Mouse (Mus musculus): ENCODE data around the gene Prdm2. TPM values are rescaled to one million over a fixed set of nuclear protein-coding genes. Genes with fewer than 3 reads are reported as not detected.

The Prdm2 gene
- polyA plus RNA-seq, 1 experiment, result 12.1 TPM

DNA sequence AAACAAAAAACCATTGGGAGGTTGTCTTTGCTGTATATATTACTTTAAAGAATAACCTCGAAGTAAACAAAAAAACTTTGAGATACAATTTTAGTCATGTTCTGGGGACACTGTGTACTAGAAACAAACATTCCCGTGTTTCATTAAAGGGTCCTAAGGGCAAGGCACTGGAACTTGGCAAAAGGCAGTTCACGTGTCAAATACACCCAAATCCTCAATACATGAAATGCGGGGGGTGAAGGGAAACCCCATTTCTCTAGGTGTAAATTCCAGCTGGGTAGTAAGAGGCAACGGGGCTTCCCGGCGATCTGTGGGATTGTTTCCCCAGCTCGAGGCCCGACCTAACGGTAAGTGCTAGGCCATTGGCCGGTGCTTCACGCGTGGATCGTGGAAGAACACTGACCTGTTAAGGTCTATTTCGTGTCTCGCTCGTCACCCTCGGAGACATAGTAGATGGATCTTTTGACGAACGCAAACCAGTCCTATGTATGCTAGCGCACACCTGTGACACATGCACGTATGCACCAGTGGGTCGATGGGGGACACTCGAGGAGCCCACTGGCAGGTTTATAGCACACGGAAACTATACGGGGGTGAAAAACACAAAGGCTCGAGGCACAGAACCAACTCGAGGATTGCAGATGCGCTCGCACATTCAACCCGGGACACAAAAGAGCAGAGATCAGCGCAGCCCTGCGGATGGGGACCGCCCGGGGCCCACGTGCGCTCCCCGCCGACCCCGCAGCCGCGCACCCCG lies 1.0 kb downstream of the Prdm2 start:
- peak; percentile 26 for DNase-seq (ENCODE audit: low spot score)

DNA sequence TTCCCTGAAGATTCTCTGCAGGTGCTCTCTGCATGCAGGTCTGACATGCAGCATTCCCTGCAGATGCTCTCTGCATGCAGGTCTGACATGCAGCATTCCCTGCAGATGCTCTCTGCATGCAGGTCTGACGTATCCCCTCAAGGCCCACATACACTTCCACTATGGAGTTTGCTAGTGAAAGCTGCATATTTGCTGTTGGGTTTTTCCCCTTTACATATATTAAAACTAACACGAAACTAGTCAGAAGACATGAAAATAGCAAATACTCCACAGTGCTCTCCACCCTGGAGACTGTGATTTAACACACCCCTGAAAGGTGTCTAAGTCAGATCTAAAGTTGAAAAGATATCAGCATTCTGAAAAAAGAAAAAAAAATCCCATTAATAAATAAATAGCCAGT lies 2.8 kb downstream of the Prdm2 start:
- no peak for DNase-seq (ENCODE audit: low spot score)

DNA sequence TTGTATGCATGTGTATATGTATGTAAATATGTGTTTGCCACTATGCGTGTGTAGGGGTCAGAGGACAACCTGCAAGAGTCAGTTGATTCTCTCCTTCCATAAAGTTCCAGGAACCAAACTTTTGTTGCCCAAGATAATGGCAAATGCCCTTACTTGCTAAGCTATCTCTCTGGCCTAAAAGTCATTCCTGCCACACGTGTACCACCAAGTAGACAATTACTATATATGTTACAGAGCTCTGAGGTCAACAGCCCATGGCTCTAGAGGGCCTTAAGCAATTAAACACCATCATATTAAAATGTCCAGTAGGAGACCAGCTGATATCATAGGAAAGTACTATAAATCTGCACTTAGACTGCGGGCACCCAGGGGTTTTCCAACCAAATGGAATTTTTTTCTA lies 10.1 kb downstream of the Prdm2 start:
- DNase-seq (ENCODE audit: low spot score), result no peak

DNA sequence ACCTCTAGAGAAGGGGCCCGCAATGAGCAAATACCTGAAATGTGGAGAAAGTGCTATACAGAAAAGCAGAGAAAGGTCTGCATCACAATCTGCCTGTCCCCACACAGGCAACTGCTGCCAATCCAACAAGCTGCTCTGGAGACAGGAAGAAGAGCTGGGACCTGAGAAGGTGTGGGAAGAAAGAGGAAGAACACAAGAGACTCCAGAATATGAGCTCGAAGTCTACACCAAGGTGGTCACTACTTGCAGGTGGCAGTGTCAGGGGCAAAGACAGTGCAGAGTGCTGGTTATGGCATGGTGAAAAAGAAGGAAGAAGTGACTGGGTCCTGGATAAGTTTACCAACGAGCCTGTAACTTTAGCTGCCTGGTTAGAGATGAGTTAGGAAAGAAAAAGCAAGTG lies 14.4 kb downstream of the Prdm2 start:
- DNase-seq (ENCODE audit: low spot score), result no peak

GRCm38 (mm10) chr4:143197845-143198356 lies 14.9 kb downstream of the Prdm2 start:
- no peak for DNase-seq (ENCODE audit: low spot score)

- no peak for DNase-seq (ENCODE audit: low spot score)
These were observed 18.5 kb downstream of the Prdm2 start for GRCm38 (mm10) chr4:143194328-143194727.

GRCm38 (mm10) chr4:143193164-143193563 lies 19.6 kb downstream of the Prdm2 start:
- DNase-seq (ENCODE audit: low spot score), result no peak

DNA sequence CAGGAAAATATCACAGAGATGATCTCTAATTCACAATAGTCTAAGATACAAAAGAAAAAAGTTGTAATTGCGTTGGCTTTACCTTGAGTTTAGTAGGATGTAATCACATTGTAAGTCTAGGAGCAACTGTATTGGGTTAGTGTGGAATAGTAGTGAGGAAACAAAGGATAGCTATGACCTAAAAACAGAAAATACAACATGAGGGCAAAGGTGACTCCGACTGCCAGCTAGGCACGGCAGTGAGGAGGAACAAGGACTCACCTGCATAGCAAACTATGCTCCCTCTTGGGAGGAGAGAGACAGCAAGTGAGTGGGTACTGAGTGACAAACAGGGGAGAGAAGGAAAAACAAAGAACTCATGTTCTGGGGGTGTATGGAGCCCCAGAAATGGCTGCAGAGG lies 21.0 kb downstream of the Prdm2 start:
- DNase-seq (ENCODE audit: low spot score), result no peak

DNA sequence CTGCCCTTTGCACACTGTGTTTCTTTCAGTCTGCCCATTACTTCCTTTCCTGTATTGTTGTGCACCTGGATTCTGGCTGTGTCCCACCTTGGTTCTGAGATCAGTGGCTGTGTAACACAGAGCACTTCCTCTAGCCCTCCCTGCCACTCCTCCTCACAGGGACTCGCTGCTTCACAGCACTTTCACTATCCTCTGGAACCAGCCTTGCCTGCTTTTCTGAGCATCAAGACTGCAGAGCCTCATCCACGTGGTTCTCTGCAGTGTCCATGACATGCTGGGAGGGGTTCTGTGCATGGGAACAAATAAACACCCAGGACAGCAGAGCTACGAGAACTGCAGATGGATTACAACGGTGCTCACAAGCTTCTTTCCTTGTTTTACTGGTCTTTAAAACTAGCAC lies 22.1 kb downstream of the Prdm2 start:
- no peak for DNase-seq (ENCODE audit: low spot score)

GRCm38 (mm10) chr4:143188571-143189191 lies 24.1 kb downstream of the Prdm2 start:
- no peak for DNase-seq (ENCODE audit: low spot score)

- DNase-seq (ENCODE audit: low spot score), result no peak
These were observed 26.7 kb downstream of the Prdm2 start for GRCm38 (mm10) chr4:143186066-143186465.

DNA sequence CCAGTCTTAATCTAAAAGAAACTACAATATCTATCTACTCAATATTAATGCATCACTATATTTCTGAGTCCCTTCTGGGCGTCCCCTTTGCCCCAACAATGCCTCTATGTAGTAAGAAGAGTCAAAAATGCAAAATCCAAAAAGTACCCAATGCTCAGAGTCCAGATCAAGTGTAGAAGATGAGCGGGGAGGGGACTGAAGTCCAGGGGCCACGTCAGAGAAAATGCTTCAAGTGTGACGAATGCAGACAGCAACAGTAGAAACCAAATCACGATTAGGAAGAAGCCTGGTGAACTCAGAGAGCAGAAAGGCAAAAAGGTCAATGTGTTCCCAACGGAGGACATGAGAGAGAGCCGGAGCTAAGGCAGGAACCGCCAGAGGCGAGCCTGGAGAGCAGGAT lies 27.3 kb downstream of the Prdm2 start:
- DNase-seq (ENCODE audit: low spot score), result no peak

DNA sequence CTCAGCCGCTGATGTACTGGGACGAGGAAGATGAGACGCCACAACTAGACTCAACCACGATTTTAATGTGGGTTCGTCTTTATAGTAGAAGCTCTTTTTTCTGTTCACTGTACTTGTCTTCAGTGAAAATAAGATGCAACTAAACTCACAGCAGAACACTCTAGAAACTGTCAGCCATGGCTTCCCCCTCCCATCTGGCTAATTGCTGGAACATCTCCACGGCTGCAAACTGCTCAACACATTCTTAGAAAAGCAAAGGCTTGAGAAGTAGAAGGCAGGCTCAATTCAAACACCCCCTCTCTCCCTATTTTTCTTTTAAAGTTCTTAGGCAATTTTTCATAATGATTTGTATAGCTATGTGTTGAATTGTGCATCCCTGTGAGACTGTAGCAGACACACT lies 29.7 kb downstream of the Prdm2 start:
- DNase-seq (ENCODE audit: low spot score), result no peak

DNA sequence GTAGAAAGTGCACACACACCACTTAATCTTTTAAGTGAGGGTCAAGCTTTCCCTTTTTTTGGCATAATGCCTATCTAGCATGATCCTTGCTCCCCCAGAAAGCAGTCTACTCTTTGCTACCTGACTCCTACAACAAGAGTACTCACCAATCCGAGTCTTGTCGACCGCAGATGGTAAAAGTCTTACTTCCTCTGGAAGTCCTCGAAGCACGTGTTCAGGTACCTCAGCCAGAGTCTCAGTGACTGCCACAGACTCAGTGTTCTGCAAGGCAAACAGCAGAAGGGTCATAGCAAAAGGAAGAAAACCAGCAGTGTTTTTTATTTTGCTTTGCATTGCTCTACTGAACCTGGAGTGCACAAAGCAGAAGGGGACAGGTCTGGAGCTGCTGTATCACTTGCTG lies 32.1 kb downstream of the Prdm2 start:
- DNase-seq (ENCODE audit: low spot score), result no peak

DNA sequence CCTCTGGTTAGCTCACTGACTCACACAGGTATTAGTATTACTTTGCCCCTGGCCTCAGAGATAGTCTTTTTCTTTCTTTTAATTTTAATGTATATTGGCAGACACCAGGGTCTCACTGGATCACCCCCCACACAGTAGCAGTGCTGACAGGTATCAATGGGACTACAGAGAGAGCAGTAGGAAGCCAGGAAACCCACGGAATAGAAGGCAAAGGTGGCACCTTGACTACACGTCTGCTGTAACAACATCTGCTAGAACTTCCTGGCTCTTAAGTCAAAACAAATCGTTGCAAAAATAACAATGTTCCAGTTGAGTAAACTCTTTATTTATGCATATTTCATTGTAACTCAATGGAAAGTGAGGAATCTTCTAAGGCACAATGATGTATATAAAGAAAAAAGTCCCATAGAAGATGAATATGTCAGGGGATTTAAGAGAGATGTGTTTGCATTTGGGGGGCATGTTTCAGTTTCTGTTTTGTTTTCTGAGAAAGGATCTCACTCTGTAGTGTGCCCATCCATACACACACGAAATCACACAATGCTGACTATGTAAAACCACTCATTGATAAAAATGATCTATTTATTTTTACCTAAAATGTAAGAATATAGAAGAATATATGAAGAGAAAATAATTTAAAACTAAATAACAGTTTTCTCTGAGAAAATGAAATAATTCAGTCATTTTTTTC lies 41.0 kb downstream of the Prdm2 start:
- no peak for DNase-seq (ENCODE audit: low spot score)

- DNase-seq (ENCODE audit: low spot score), result no peak
These were observed 42.5 kb downstream of the Prdm2 start for GRCm38 (mm10) chr4:143170290-143170689.

- DNase-seq (ENCODE audit: low spot score), result no peak
These were observed 44.7 kb downstream of the Prdm2 start for GRCm38 (mm10) chr4:143168093-143168492.

- DNase-seq (ENCODE audit: low spot score), result peak; percentile 96
These were observed 50.9 kb downstream of the Prdm2 start for GRCm38 (mm10) chr4:143161619-143162479.

- no peak for DNase-seq (ENCODE audit: low spot score)
These were observed 52.0 kb downstream of the Prdm2 start for GRCm38 (mm10) chr4:143160826-143161225.

- DNase-seq (ENCODE audit: low spot score), result no peak
These were observed 53.5 kb downstream of the Prdm2 start for GRCm38 (mm10) chr4:143159336-143159735.

GRCm38 (mm10) chr4:143155871-143156270 lies 56.9 kb downstream of the Prdm2 start:
- DNase-seq (ENCODE audit: low spot score), result no peak

- no peak for DNase-seq (ENCODE audit: low spot score)
These were observed 57.8 kb downstream of the Prdm2 start for GRCm38 (mm10) chr4:143155036-143155435.

All from urinary bladder, adult 2 months (tissue).